Mouse (Mus musculus): ENCODE measurements around the gene Rnf145.
"Not testable (repeated sequence)": the region's sequence is repeated elsewhere in the genome, so short reads cannot be mapped to it uniquely, and the experiment has no call there.

Gene Rnf145

GRCm38 (mm10) chr11:44564940-44565339 is 46.2 kb downstream of the Rnf145 start:
- no peak for DNase-seq

GRCm38 (mm10) chr11:44570336-44570735 is 51.6 kb downstream of the Rnf145 start:
- not testable (repeated sequence) for DNase-seq

- no peak for DNase-seq
Measured at GRCm38 (mm10) chr11:44572781-44573180, 54.0 kb downstream of the Rnf145 start.

- no peak for DNase-seq
Measured at GRCm38 (mm10) chr11:44573396-44573795, 54.6 kb downstream of the Rnf145 start.

- DNase-seq = no peak
Measured at GRCm38 (mm10) chr11:44574391-44574790, 55.6 kb downstream of the Rnf145 start.

- peak in 1 of 2 experiments; percentile 29 for DNase-seq
Measured at GRCm38 (mm10) chr11:44574820-44575219, 56.1 kb downstream of the Rnf145 start.

- no peak for DNase-seq
Measured at GRCm38 (mm10) chr11:44577911-44578310, 59.1 kb downstream of the Rnf145 start.

- DNase-seq = peak; percentile 59 to 66
Measured at GRCm38 (mm10) chr11:44581277-44581683, 62.5 kb downstream of the Rnf145 start.

GRCm38 (mm10) chr11:44586047-44586696 is 67.4 kb downstream of the Rnf145 start:
- peak in 1 of 2 experiments; percentile 72 for DNase-seq

GRCm38 (mm10) chr11:44593016-44593415 is 74.3 kb downstream of the Rnf145 start:
- DNase-seq = no peak

GRCm38 (mm10) chr11:44594768-44595167 is 76.0 kb downstream of the Rnf145 start:
- DNase-seq = no peak

GRCm38 (mm10) chr11:44606881-44607280 is 88.1 kb downstream of the Rnf145 start:
- DNase-seq = no peak

- DNase-seq = no peak
Measured at GRCm38 (mm10) chr11:44608646-44609045, 89.9 kb downstream of the Rnf145 start.

GRCm38 (mm10) chr11:44610971-44611781 is 92.4 kb downstream of the Rnf145 start:
- DNase-seq = peak; percentile 87 to 89

GRCm38 (mm10) chr11:44612156-44612555 is 93.4 kb downstream of the Rnf145 start:
- DNase-seq = no peak

GRCm38 (mm10) chr11:44612681-44613410 is 94.1 kb downstream of the Rnf145 start:
- DNase-seq = peak; percentile 36 to 58

- DNase-seq = no peak
Measured at GRCm38 (mm10) chr11:44613411-44614180, 94.8 kb downstream of the Rnf145 start.

Data from lung, postnatal 4 days (tissue).